Mouse (Mus musculus) CH12.LX (cell line): ENCODE measurements around the gene Dnal4. TPM values are rescaled to one million over a fixed set of nuclear protein-coding genes. Genes with fewer than 3 reads are reported as not detected.

Experiments used
- DNase-seq: peaks from one replicate; pipeline ENCODE4 v3.0.0-alpha.2; 2013; ENCODE audit errors: extremely low read depth
- H3K27ac ChIP-seq: 2 replicates; pipeline ENCODE4 v1.5.1; 2012; ENCODE audit warnings: low read depth, mild to moderate bottlenecking, control low read depth, moderate library complexity; ENCODE audit not compliant: insufficient read depth
- H3K27me3 ChIP-seq: replicated peaks from 2 replicates; pipeline ENCODE3; 2012; ENCODE audit warnings: inconsistent platforms
- H3K36me3 ChIP-seq, 2 experiments: replicated peaks in 1 of 2; 2 replicates each; pipeline versions ENCODE3 to v1.6.1; 2012; ENCODE audit warnings: inconsistent platforms in 1 of 2, low read length in 1 of 2, mild to moderate bottlenecking in 1 of 2, mixed read lengths in 1 of 2, moderate library complexity in 1 of 2; ENCODE audit not compliant: control insufficient read depth in 1 of 2, insufficient read depth in 1 of 2
- H3K4me1 ChIP-seq, 2 experiments: 2 replicates each; pipeline ENCODE4 v1.6.1; 2012; ENCODE audit warnings: inconsistent platforms in 1 of 2, moderate library complexity in 1 of 2; ENCODE audit not compliant: insufficient read depth in 2 of 2, control insufficient read depth in 1 of 2
- H3K4me2 ChIP-seq: 2 replicates; pipeline ENCODE4 v1.6.1; 2012; ENCODE audit warnings: low read depth, mild to moderate bottlenecking, control low read depth; ENCODE audit not compliant: poor library complexity, insufficient read depth, severe bottlenecking
- H3K4me3 ChIP-seq, 3 experiments: fragments of 150-350 bp in 1 of 3; sonication (generic) in 1 of 3; replicated peaks in 1 of 3; 2 replicates each; pipeline versions ENCODE3 to v1.5.1; 2011 to 2012; ENCODE audit warnings: low read depth in 2 of 3, low read length in 2 of 3, mild to moderate bottlenecking in 2 of 3, moderate library complexity in 2 of 3, control low read depth in 1 of 3, improper control_type of control experiment in 1 of 3, inconsistent platforms in 1 of 3, mixed read lengths in 1 of 3; ENCODE audit not compliant: poor library complexity in 1 of 3
- H3K79me2 ChIP-seq: replicated peaks from 2 replicates; pipeline ENCODE4 v1.6.1; 2012; ENCODE audit warnings: mild to moderate bottlenecking, moderate library complexity; ENCODE audit not compliant: control insufficient read depth, poor library complexity, insufficient read depth, severe bottlenecking; ENCODE audit errors: extremely low read depth
- H3K9ac ChIP-seq: 2 replicates; pipeline ENCODE4 v1.6.1; 2012; ENCODE audit warnings: low read depth, mild to moderate bottlenecking, control low read depth, moderate library complexity; ENCODE audit not compliant: insufficient read depth
- H3K9me3 ChIP-seq: replicated peaks from 2 replicates; pipeline ENCODE3; 2012; ENCODE audit warnings: low read length, inconsistent platforms, mixed read lengths
- BHLHE40 ChIP-seq: IDR thresholded peaks from 2 replicates; pipeline ENCODE4 v1.6.1; 2011; ENCODE audit warnings: mild to moderate bottlenecking, low read depth, low read length, improper control_type of control experiment
- CHD2 ChIP-seq: IDR thresholded peaks from 2 replicates; pipeline ENCODE4 v1.6.1; 2011; ENCODE audit warnings: low read length, improper control_type of control experiment
- ETS1 ChIP-seq: conservative IDR thresholded peaks from 2 replicates; pipeline ENCODE4 v1.6.1; 2012; ENCODE audit warnings: low read depth, mild to moderate bottlenecking, inconsistent platforms, low read length, improper control_type of control experiment, moderate library complexity
- HCFC1 ChIP-seq: IDR thresholded peaks from 2 replicates; pipeline ENCODE4 v1.6.1; 2012; ENCODE audit warnings: low read depth, mild to moderate bottlenecking, inconsistent platforms, low read length, improper control_type of control experiment
- IRF4 ChIP-seq: IDR thresholded peaks from 2 replicates; pipeline ENCODE4 v1.6.1; 2014; ENCODE audit warnings: low read depth, mild to moderate bottlenecking, inconsistent platforms, low read length, improper control_type of control experiment
- JUND ChIP-seq: conservative IDR thresholded peaks from 2 replicates; pipeline ENCODE4 v1.6.1; 2011; ENCODE audit warnings: low read depth, low read length, improper control_type of control experiment
- MAFK ChIP-seq: IDR thresholded peaks from 2 replicates; pipeline ENCODE4 v1.6.1; 2011; ENCODE audit warnings: low read length, improper control_type of control experiment; ENCODE audit not compliant: insufficient replicate concordance
- MAX ChIP-seq: IDR thresholded peaks from 2 replicates; pipeline ENCODE4 v1.6.1; 2011; ENCODE audit warnings: low read length, improper control_type of control experiment
- MXI1 ChIP-seq: IDR thresholded peaks from 2 replicates; pipeline ENCODE4 v1.6.1; 2011; ENCODE audit warnings: mild to moderate bottlenecking, low read depth, low read length, improper control_type of control experiment
- NELFE ChIP-seq: IDR thresholded peaks from 2 replicates; pipeline ENCODE4 v1.6.1; 2011; ENCODE audit warnings: low read depth, low read length, improper control_type of control experiment
- PAX5 ChIP-seq: IDR thresholded peaks from 2 replicates; pipeline ENCODE4 v1.6.1; 2012; ENCODE audit warnings: low read length, inconsistent platforms, mixed read lengths
- TCF12 ChIP-seq: IDR thresholded peaks from 2 replicates; pipeline ENCODE4 v1.6.1; 2014; ENCODE audit warnings: low read depth, mild to moderate bottlenecking, inconsistent platforms, low read length, improper control_type of control experiment
- UBTF ChIP-seq: IDR thresholded peaks from 2 replicates; pipeline ENCODE4 v1.6.1; 2012; ENCODE audit warnings: low read depth, mild to moderate bottlenecking, inconsistent platforms, low read length, improper control_type of control experiment, moderate library complexity
- ZC3H11A ChIP-seq: IDR thresholded peaks from 2 replicates; pipeline ENCODE4 v1.6.1; 2012; ENCODE audit warnings: low read depth, mild to moderate bottlenecking, inconsistent platforms, low read length, improper control_type of control experiment
- ZKSCAN1 ChIP-seq: IDR thresholded peaks from 2 replicates; pipeline ENCODE4 v1.6.1; 2012; ENCODE audit warnings: low read depth, inconsistent platforms, low read length, improper control_type of control experiment, borderline replicate concordance
- dilution Hi-C: fragments of 300-500 bp; cut with MboI; formaldehyde crosslinking; loops from 2 replicates; pipeline ENCODE4 v1.14.3; 2020; ENCODE audit warnings: low sequenced_read_pairs; ENCODE audit not compliant: extremely low pct_unique_long_range_greater_than_20kb, extremely low pct_ligation_motif_present
- in situ Hi-C: fragments of 300-500 bp; cut with MboI; formaldehyde crosslinking; loops from 3 replicates; pipeline ENCODE4 v1.14.3; 2019; ENCODE audit warnings: low sequenced_read_pairs, low pct_ligation_motif_present, low pct_unique_long_range_greater_than_20kb, mixed read lengths
- polyA plus RNA-seq: library from polyadenylated mRNA; unstranded; fragments of >175 nt; gene quantifications from 2 replicates; pipeline ENCODE4 v1.2.1, GENCODE M21; 2012; ENCODE audit warnings: low read depth; ENCODE audit not compliant: insufficient read length
- total RNA-seq, 2 experiments: library from RNA; depleted of rRNA; stranded (reverse); fragments of 300-350 nt in 1 of 2; fragments of >200 nt in 1 of 2; gene quantifications; 2 replicates each; pipeline ENCODE4 v1.2.3; 2012 to 2014

Gene Dnal4
- total and polyA plus RNA-seq, 3 experiments, result 11.7 to 20.9 (median 18.5) TPM

DNA sequence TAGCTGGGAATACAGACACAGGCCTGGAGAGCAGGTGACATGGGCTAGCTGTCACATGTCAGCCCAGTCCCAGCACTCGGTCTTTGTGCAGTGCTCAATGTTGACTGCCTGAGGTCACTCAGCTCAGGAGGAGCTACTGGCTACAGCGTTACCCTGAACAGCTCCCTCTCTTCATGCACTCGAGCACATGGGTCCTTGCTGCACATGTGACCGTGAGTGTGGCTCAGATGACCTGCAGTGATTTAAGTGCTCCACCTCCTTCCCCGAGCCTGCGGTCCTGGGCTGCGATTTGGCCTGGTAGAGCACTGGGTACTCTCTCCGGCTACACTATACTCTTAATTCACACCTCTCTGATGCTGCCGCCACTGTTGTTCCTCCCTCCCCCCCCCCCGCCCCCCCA, 11.5 kb downstream of the Dnal4 start:
- DNase-seq, result no peak
- no peak for TF ChIP-seq ETS1
- no peak for TF ChIP-seq BHLHE40
- no peak for TF ChIP-seq MAX
- TF ChIP-seq MAFK, result no peak
- no peak for TF ChIP-seq ZC3H11A
- no peak for TF ChIP-seq TCF12
- no peak for TF ChIP-seq CHD2
- TF ChIP-seq MXI1, result no peak
- TF ChIP-seq, all 38 proteins: peak for 0
- Histone ChIP-seq H3K9me3 (no peaks in the 10 kb centered on the region), H3K27ac (no peak overlapping the region), H3K27me3 (no peaks in the 10 kb centered on the region), H3K4me2 (no peak overlapping the region), H3K79me2 (no peaks in the 10 kb centered on the region), H3K36me3 (peaks cover 7 to 49% of the 10 kb centered on the region in 2 experiments), H3K4me3 (no peak overlapping the region), H3K4me1 (peaks cover 7 to 18% of the 10 kb centered on the region in 2 experiments; a peak in 3 of 4 replicates), H3K9ac (no peak overlapping the region)
- dilution Hi-C loops (no loop called here), in situ Hi-C loops (no loop called here)

DNA sequence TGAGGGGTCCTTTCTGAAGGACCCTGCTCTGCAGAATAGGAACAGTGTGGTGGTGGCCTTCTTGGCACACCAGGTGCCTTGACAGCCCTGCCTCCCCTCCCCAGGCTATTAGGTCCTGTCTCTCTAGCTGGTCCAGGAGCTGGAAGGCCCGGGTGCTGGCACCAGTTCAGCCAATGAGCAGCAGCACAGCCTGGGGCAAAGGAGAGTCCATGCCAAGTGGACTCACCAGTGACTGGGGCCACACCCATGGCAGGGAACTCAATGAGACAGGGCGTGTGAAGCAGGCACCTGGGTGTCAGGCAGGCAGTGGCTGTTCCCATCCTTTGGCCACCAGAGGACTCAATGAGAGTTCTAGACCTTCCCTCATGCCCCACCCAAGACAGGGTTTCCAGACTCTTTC, 12.3 kb downstream of the Dnal4 start:
- dilution Hi-C loops, result no loop called here
- Histone ChIP-seq H3K4me1 (peaks cover 7 to 18% of the 10 kb centered on the region in 2 experiments; a peak in 3 of 4 replicates), H3K27ac (no peak overlapping the region), H3K4me2 (no peak overlapping the region), H3K79me2 (no peaks in the 10 kb centered on the region), H3K4me3 (no peak overlapping the region), H3K9ac (no peak overlapping the region), H3K36me3 (peaks cover 7 to 52% of the 10 kb centered on the region in 2 experiments), H3K9me3 (no peaks in the 10 kb centered on the region), H3K27me3 (no peaks in the 10 kb centered on the region)
- TF ChIP-seq MXI1 (no peak), PAX5 (no peak), BHLHE40 (no peak), JUND (no peak), HCFC1 (no peak), IRF4 (no peak), ZKSCAN1 (no peak), UBTF (no peak), NELFE (no peak)
- in situ Hi-C loops, result no loop called here
- no peak for DNase-seq
